Mouse (Mus musculus): ENCODE measurements around the gene BC067074. TPM values are rescaled to one million over a fixed set of nuclear protein-coding genes. Genes with fewer than 3 reads are reported as not detected.
"Not testable (repeated sequence)": the region's sequence is repeated elsewhere in the genome, so short reads cannot be mapped to it uniquely, and the experiment has no call there.

The BC067074 gene
- polyA plus RNA-seq, 1 experiment = 2.4 TPM

- no peak for DNase-seq (ENCODE audit: low read depth)
These were observed 84.7 kb downstream of the BC067074 start for GRCm38 (mm10) chr13:113377631-113378030.

- DNase-seq (ENCODE audit: low read depth) = no peak
These were observed 86.0 kb downstream of the BC067074 start for GRCm38 (mm10) chr13:113378980-113379410.

GRCm38 (mm10) chr13:113379766-113380309, 86.9 kb downstream of the BC067074 start:
- no peak for DNase-seq (ENCODE audit: low read depth)

- DNase-seq (ENCODE audit: low read depth) = no peak
These were observed 88.8 kb downstream of the BC067074 start for GRCm38 (mm10) chr13:113381710-113382109.

- DNase-seq (ENCODE audit: low read depth) = no peak
These were observed 89.2 kb downstream of the BC067074 start for GRCm38 (mm10) chr13:113382201-113382600.

GRCm38 (mm10) chr13:113382770-113383169, 89.8 kb downstream of the BC067074 start:
- DNase-seq (ENCODE audit: low read depth) = not testable (repeated sequence)

- DNase-seq (ENCODE audit: low read depth) = no peak
These were observed 100.4 kb downstream of the BC067074 start for GRCm38 (mm10) chr13:113393386-113393785.

- no peak for DNase-seq (ENCODE audit: low read depth)
These were observed 101.6 kb downstream of the BC067074 start for GRCm38 (mm10) chr13:113394591-113394990.

GRCm38 (mm10) chr13:113397006-113397520, 104.1 kb downstream of the BC067074 start:
- no peak for DNase-seq (ENCODE audit: low read depth)

GRCm38 (mm10) chr13:113401373-113402010, 108.5 kb downstream of the BC067074 start:
- DNase-seq (ENCODE audit: low read depth) = no peak

GRCm38 (mm10) chr13:113403706-113404105, 110.7 kb downstream of the BC067074 start:
- no peak for DNase-seq (ENCODE audit: low read depth)

GRCm38 (mm10) chr13:113404172-113404571, 111.2 kb downstream of the BC067074 start:
- no peak for DNase-seq (ENCODE audit: low read depth)

GRCm38 (mm10) chr13:113409941-113410340, 117.0 kb downstream of the BC067074 start:
- no peak for DNase-seq (ENCODE audit: low read depth)

- DNase-seq (ENCODE audit: low read depth) = no peak
These were observed 122.6 kb downstream of the BC067074 start for GRCm38 (mm10) chr13:113415527-113415926.

GRCm38 (mm10) chr13:113416986-113417385, 124.0 kb downstream of the BC067074 start:
- no peak for DNase-seq (ENCODE audit: low read depth)

GRCm38 (mm10) chr13:113417757-113418483, 125.0 kb downstream of the BC067074 start:
- DNase-seq (ENCODE audit: low read depth) = no peak

GRCm38 (mm10) chr13:113418632-113419031, 125.7 kb downstream of the BC067074 start:
- DNase-seq (ENCODE audit: low read depth) = no peak

GRCm38 (mm10) chr13:113421472-113421871, 128.5 kb downstream of the BC067074 start:
- DNase-seq (ENCODE audit: low read depth) = no peak

GRCm38 (mm10) chr13:113423825-113424224, 130.9 kb downstream of the BC067074 start:
- no peak for DNase-seq (ENCODE audit: low read depth)

- no peak for DNase-seq (ENCODE audit: low read depth)
These were observed 132.9 kb downstream of the BC067074 start for GRCm38 (mm10) chr13:113425907-113426306.

All from gonadal fat pad, adult 2 months (tissue).